Mouse (Mus musculus): ENCODE data around the gene Sae1. TPM values are rescaled to one million over a fixed set of nuclear protein-coding genes. Genes with fewer than 3 reads are reported as not detected.

Gene Sae1
- total and polyA plus RNA-seq, 3 experiments = 23.4 to 36.1 (median 33.0) TPM

- under 1% methylated on average over 41 of the region's 41 CpGs for WGBS
- peaks cover 12% of the 10 kb centered on the region for H3K4me1 ChIP-seq (ENCODE audit: control insufficient read depth, insufficient read depth, low read length)
- H3K27me3 ChIP-seq (ENCODE audit: control insufficient read depth, insufficient read depth, low read length) = no peaks in the 10 kb centered on the region
- intact Hi-C loops (cut with DNase I) = loop anchor here (2.0 to 10.0 kb wide), 3 partner anchors 77 to 319 kb away; partner anchors contain the start of gene Arhgap35
- no peak for TF ChIP-seq CTCF (IDR thresholded peaks at IDR 0.05)
- 0 out of 2 replicates have a peak, but pooled peaks have one; percentile 27 for TF ChIP-seq EP300 (IDR thresholded peaks at IDR 0.05; ENCODE audit: insufficient read depth, low read depth, low read length)
- 0 out of 2 replicates have a peak, but pooled peaks have one; percentile 46 for TF ChIP-seq POLR2A (IDR thresholded peaks at IDR 0.05; ENCODE audit: insufficient read depth, low read depth, low read length)
- peak overlapping the region; percentile 91 for H3K27ac ChIP-seq
- H3K36me3 ChIP-seq (ENCODE audit: control insufficient read depth, insufficient read depth, low read length) = no peaks in the 10 kb centered on the region
- H3K79me2 ChIP-seq (replicated peaks; ENCODE audit: control insufficient read depth, insufficient read depth, low read length) = no peaks in the 10 kb centered on the region
- DNase-seq = peak; percentile 87 to 92
- peak overlapping the region; percentile 47 for H3K9ac ChIP-seq (ENCODE audit: low read depth, low read length)
- H3K4me3 ChIP-seq = peak overlapping the region; percentile 65
These were observed 92.2 kb downstream of the Sae1 start for GRCm38 (mm10) chr7:16295321-16295900.

GRCm38 (mm10) chr7:16294837-16295236 is 92.8 kb downstream of the Sae1 start:
- TF ChIP-seq EP300 (IDR thresholded peaks at IDR 0.05; ENCODE audit: insufficient read depth, low read depth, low read length) (peak; percentile 98), CTCF (IDR thresholded peaks at IDR 0.05) (peak; percentile 76), POLR2A (IDR thresholded peaks at IDR 0.05; ENCODE audit: insufficient read depth, low read depth, low read length) (peak; percentile 52)
- Histone ChIP-seq H3K79me2 (replicated peaks; ENCODE audit: control insufficient read depth, insufficient read depth, low read length) (no peaks in the 10 kb centered on the region), H3K4me1 (ENCODE audit: control insufficient read depth, insufficient read depth, low read length) (peaks cover 12% of the 10 kb centered on the region), H3K27me3 (ENCODE audit: control insufficient read depth, insufficient read depth, low read length) (no peaks in the 10 kb centered on the region), H3K27ac (peak overlapping the region; percentile 91), H3K36me3 (ENCODE audit: control insufficient read depth, insufficient read depth, low read length) (no peaks in the 10 kb centered on the region), H3K9ac (ENCODE audit: low read depth, low read length) (peak overlapping the region; percentile 47; the same call in 1 of the 2 replicates), H3K4me3 (peak overlapping the region; percentile 65)
- WGBS = under 1% methylated on average over 23 of the region's 23 CpGs
- peak; percentile 96 to 97 for DNase-seq
- intact Hi-C loops (cut with DNase I) = loop anchor here (1.0 to 10.0 kb wide), 6 partner anchors 19 to 320 kb away; partner anchors contain the start of gene Arhgap35

GRCm38 (mm10) chr7:16294346-16294745 is 93.3 kb downstream of the Sae1 start:
- H3K4me1 ChIP-seq (ENCODE audit: control insufficient read depth, insufficient read depth, low read length) = peaks cover 12% of the 10 kb centered on the region
- H3K27ac ChIP-seq = peak overlapping the region; percentile 91
- WGBS = 15% methylated on average over 4 of the region's 4 CpGs
- DNase-seq = no peak
- H3K79me2 ChIP-seq (replicated peaks; ENCODE audit: control insufficient read depth, insufficient read depth, low read length) = no peaks in the 10 kb centered on the region
- intact Hi-C loops (cut with DNase I) = loop anchor here (1.0 to 10.0 kb wide), 6 partner anchors 20 to 320 kb away; partner anchors contain the start of gene Arhgap35
- TF ChIP-seq EP300 (IDR thresholded peaks at IDR 0.05; ENCODE audit: insufficient read depth, low read depth, low read length) = no peak
- TF ChIP-seq POLR2A (IDR thresholded peaks at IDR 0.05; ENCODE audit: insufficient read depth, low read depth, low read length) = no peak
- TF ChIP-seq CTCF (IDR thresholded peaks at IDR 0.05) = no peak
- no peak overlapping the region; the same call in 1 of the 2 replicates for H3K4me3 ChIP-seq
- peak overlapping the region; percentile 45; the same call in 1 of the 2 replicates for H3K9ac ChIP-seq (ENCODE audit: low read depth, low read length)
- H3K27me3 ChIP-seq (ENCODE audit: control insufficient read depth, insufficient read depth, low read length) = no peaks in the 10 kb centered on the region
- no peaks in the 10 kb centered on the region for H3K36me3 ChIP-seq (ENCODE audit: control insufficient read depth, insufficient read depth, low read length)

- no peak for TF ChIP-seq POLR2A (IDR thresholded peaks at IDR 0.05; ENCODE audit: insufficient read depth, low read depth, low read length)
- TF ChIP-seq EP300 (IDR thresholded peaks at IDR 0.05; ENCODE audit: insufficient read depth, low read depth, low read length) = no peak
- TF ChIP-seq CTCF (IDR thresholded peaks at IDR 0.05) = no peak
- Histone ChIP-seq H3K4me1 (ENCODE audit: control insufficient read depth, insufficient read depth, low read length) (peaks cover 1% of the 10 kb centered on the region; the same call in 1 of the 2 replicates), H3K9ac (ENCODE audit: low read depth, low read length) (no peak overlapping the region), H3K4me3 (no peak overlapping the region), H3K36me3 (ENCODE audit: control insufficient read depth, insufficient read depth, low read length) (no peaks in the 10 kb centered on the region), H3K79me2 (replicated peaks; ENCODE audit: control insufficient read depth, insufficient read depth, low read length) (no peaks in the 10 kb centered on the region), H3K27ac (no peak overlapping the region), H3K27me3 (ENCODE audit: control insufficient read depth, insufficient read depth, low read length) (no peaks in the 10 kb centered on the region)
- WGBS = 50% methylated on average over 1 of the region's 1 CpGs
- intact Hi-C loops (cut with DNase I) = loop anchor here (10.0 kb wide), 1 partner anchor 343 kb away; the partner anchor contains the start of gene Nop53
- no peak for DNase-seq
These were observed 99.8 kb downstream of the Sae1 start for GRCm38 (mm10) chr7:16287791-16288190.

- 66% methylated on average over 2 of the region's 2 CpGs for WGBS
- Histone ChIP-seq H3K27ac (peak overlapping the region; percentile 99), H3K4me1 (ENCODE audit: control insufficient read depth, insufficient read depth, low read length) (peaks cover 1% of the 10 kb centered on the region; the same call in 1 of the 2 replicates), H3K36me3 (ENCODE audit: control insufficient read depth, insufficient read depth, low read length) (no peaks in the 10 kb centered on the region), H3K79me2 (replicated peaks; ENCODE audit: control insufficient read depth, insufficient read depth, low read length) (no peaks in the 10 kb centered on the region), H3K27me3 (ENCODE audit: control insufficient read depth, insufficient read depth, low read length) (no peaks in the 10 kb centered on the region), H3K9ac (ENCODE audit: low read depth, low read length) (peak overlapping the region; percentile 64), H3K4me3 (peak overlapping the region; percentile 84)
- intact Hi-C loops (cut with DNase I) = loop anchor here (10.0 kb wide), 1 partner anchor 342 kb away; the partner anchor contains the start of gene Nop53
- TF ChIP-seq EP300 (IDR thresholded peaks at IDR 0.05; ENCODE audit: insufficient read depth, low read depth, low read length) (no peak), POLR2A (IDR thresholded peaks at IDR 0.05; ENCODE audit: insufficient read depth, low read depth, low read length) (no peak), CTCF (IDR thresholded peaks at IDR 0.05) (no peak)
- DNase-seq = no peak
These were observed 100.6 kb downstream of the Sae1 start for GRCm38 (mm10) chr7:16287016-16287415.
